Mouse (Mus musculus) MEL (cell line): ENCODE data around the gene Nrp1. TPM values are rescaled to one million over a fixed set of nuclear protein-coding genes. Genes with fewer than 3 reads are reported as not detected.

Source experiments
- DNase-seq: peaks from one replicate; pipeline ENCODE4 v3.0.0; 2011; ENCODE audit warnings: low read depth, low spot score
- H3K27ac ChIP-seq: 2 replicates; pipeline ENCODE4 v1.5.1; 2012; ENCODE audit warnings: low read depth, mild to moderate bottlenecking, control low read depth, low read length, moderate library complexity; ENCODE audit not compliant: control insufficient read depth
- H3K27me3 ChIP-seq, 2 experiments: fragments of 150-350 bp in 1 of 2; sonication (generic) in 1 of 2; 2 replicates each; pipeline ENCODE4 v1.6.1; 2012; ENCODE audit warnings: low read length in 2 of 2, mild to moderate bottlenecking in 2 of 2, improper control_type of control experiment in 1 of 2, moderate library complexity in 1 of 2; ENCODE audit not compliant: insufficient read depth in 2 of 2, control insufficient read depth in 1 of 2
- H3K36me3 ChIP-seq, 2 experiments: 2 replicates each; pipeline ENCODE4 v1.6.1; 2012 to 2014; ENCODE audit warnings: low read length in 2 of 2, improper control_type of control experiment in 1 of 2, inconsistent platforms in 1 of 2, mild to moderate bottlenecking in 1 of 2; ENCODE audit not compliant: insufficient read depth in 2 of 2, control insufficient read depth in 1 of 2
- H3K4me1 ChIP-seq, 2 experiments: fragments of 150-350 bp in 1 of 2; sonication (generic) in 1 of 2; 2 replicates each; pipeline ENCODE4 v1.6.1; 2012; ENCODE audit warnings: low read length in 2 of 2, improper control_type of control experiment in 1 of 2, mild to moderate bottlenecking in 1 of 2; ENCODE audit not compliant: insufficient read depth in 2 of 2, control insufficient read depth in 1 of 2
- H3K4me3 ChIP-seq, 2 experiments: fragments of 150-350 bp in 1 of 2; sonication (generic) in 1 of 2; 2 replicates each; pipeline ENCODE4 v1.5.1; 2012; ENCODE audit warnings: low read depth in 2 of 2, low read length in 2 of 2, mild to moderate bottlenecking in 2 of 2, moderate library complexity in 2 of 2, control low read depth in 1 of 2, improper control_type of control experiment in 1 of 2; ENCODE audit not compliant: control insufficient read depth in 1 of 2, insufficient read depth in 1 of 2
- H3K79me2 ChIP-seq: 2 replicates; pipeline ENCODE4 v1.6.1; 2012; ENCODE audit warnings: mild to moderate bottlenecking, low read length, moderate library complexity; ENCODE audit not compliant: control insufficient read depth, poor library complexity, insufficient read depth
- H3K9ac ChIP-seq: 2 replicates; pipeline ENCODE4 v1.6.1; 2012; ENCODE audit warnings: low read depth, mild to moderate bottlenecking, control low read depth, low read length, moderate library complexity; ENCODE audit not compliant: control insufficient read depth, poor library complexity, severe bottlenecking
- H3K9me3 ChIP-seq: fragments of 150-350 bp; sonication (generic); replicated peaks from 2 replicates; pipeline ENCODE4 v1.6.1; 2012; ENCODE audit warnings: mild to moderate bottlenecking, low read length, improper control_type of control experiment, moderate library complexity; ENCODE audit not compliant: insufficient read depth
- CHD1 ChIP-seq: IDR thresholded peaks from 2 replicates; pipeline ENCODE4 v1.6.1; 2012; ENCODE audit warnings: low read depth, mild to moderate bottlenecking, inconsistent platforms, low read length, improper control_type of control experiment
- CTCF ChIP-seq, 3 experiments: IDR thresholded peaks in 2 of 3; conservative IDR thresholded peaks in 1 of 3; 2 replicates each; pipeline ENCODE4 v1.5.1; 2011 to 2012; ENCODE audit warnings: low read length in 3 of 3, low read depth in 2 of 3, mild to moderate bottlenecking in 2 of 3, improper control_type of control experiment in 1 of 3, inconsistent platforms in 1 of 3, mixed read lengths in 1 of 3, moderate library complexity in 1 of 3; ENCODE audit not compliant: control insufficient read depth in 1 of 3, insufficient read depth in 1 of 3, poor library complexity in 1 of 3, severe bottlenecking in 1 of 3
- MAFK ChIP-seq: IDR thresholded peaks from 2 replicates; pipeline ENCODE4 v1.6.1; 2011; ENCODE audit warnings: low read depth, mild to moderate bottlenecking, low read length, improper control_type of control experiment, borderline replicate concordance
- RAD21 ChIP-seq: IDR thresholded peaks from 2 replicates; pipeline ENCODE4 v1.6.1; 2011; ENCODE audit warnings: mild to moderate bottlenecking, low read depth, low read length, improper control_type of control experiment
- SMC3 ChIP-seq: IDR thresholded peaks from 2 replicates; pipeline ENCODE4 v1.6.1; 2011; ENCODE audit warnings: low read depth, low read length, improper control_type of control experiment
- polyA plus RNA-seq, 2 experiments: library from polyadenylated mRNA; stranded (reverse) in 1 of 2; unstranded in 1 of 2; fragments of >175 nt in 1 of 2; fragments of >200 nt in 1 of 2; gene quantifications; 2 replicates each; pipeline versions ENCODE4 v1.2.1 to v1.2.4; 2012; ENCODE audit warnings: low replicate concordance in 2 of 2, low read depth in 1 of 2; ENCODE audit not compliant: insufficient read length in 2 of 2, insufficient read depth in 1 of 2, missing spikeins in 1 of 2
- total RNA-seq: library from RNA; depleted of rRNA; stranded (reverse); fragments of 300-350 nt; gene quantifications from 2 replicates; pipeline ENCODE4 v1.2.3, GENCODE M21; 2012

The Nrp1 gene
- total and polyA plus RNA-seq, 3 experiments = not detected

- no peak overlapping the region for H3K9ac ChIP-seq
- no peaks in the 10 kb centered on the region for H3K79me2 ChIP-seq
- no peaks in the 10 kb centered on the region for H3K27me3 ChIP-seq
- no peak overlapping the region for H3K27ac ChIP-seq
- H3K4me3 ChIP-seq = no peak overlapping the region
- TF ChIP-seq CHD1 (no peak), CTCF (IDR thresholded peaks at IDR 0.05 in 2 of 3, conservative IDR thresholded peaks at IDR 0.05 in 1 of 3; ENCODE audit: control insufficient read depth in 1 of 3, insufficient read depth in 1 of 3, low read depth in 2 of 3, low read length in 3 of 3, poor library complexity in 1 of 3, severe bottlenecking in 1 of 3) (peak; percentile 30 to 72 (median 51)), SMC3 (peak; percentile 35), MAFK (no peak), RAD21 (peak; percentile 34)
- TF ChIP-seq, all 39 proteins: peak for 3
- Histone ChIP-seq H3K36me3 (no peaks in the 10 kb centered on the region), H3K9me3 (no peaks in the 10 kb centered on the region), H3K4me1 (no peaks in the 10 kb centered on the region)
- DNase-seq = peak; percentile 36
Measured at GRCm38 (mm10) chr8:128551421-128552139, 193.2 kb downstream of the Nrp1 start.
